In the genomic region with DNA sequence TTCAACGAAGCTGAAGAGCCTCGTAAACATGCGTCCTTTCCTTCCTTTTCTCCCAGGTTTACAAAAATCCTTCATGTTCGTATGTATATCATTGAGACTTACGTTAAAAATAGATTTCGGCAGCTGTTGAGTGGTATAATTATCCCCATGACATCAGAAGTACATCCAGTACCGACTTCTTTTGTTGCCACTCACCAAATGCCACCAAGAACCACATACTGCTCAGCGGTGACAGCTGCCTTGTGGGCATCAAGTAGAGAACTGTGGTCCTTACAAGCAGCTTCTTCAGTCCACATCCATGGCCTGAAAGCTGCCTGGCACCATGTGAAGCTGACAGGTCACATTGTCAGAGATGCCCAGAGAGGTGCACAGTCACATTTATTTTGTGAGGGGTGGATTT, we compare ENCODE assay signal across 35 mouse cellular contexts. TPM values are rescaled to one million over a fixed set of nuclear protein-coding genes. Genes with fewer than 3 reads are reported as not detected.
DNase-seq lines count a peak whose midpoint lies in the region; ATAC-seq lines count a peak whose summit lies in the region.
"Had no signal": no experiment of that assay in that cellular context is flagged by ENCODE, and none has a peak within 500 bp of the region (broad histone marks: within the 10 kb centered on the region; RNA-seq: fewer than 3 reads in every experiment).

No protein-coding gene starts in this region.

- H3K9me3 ChIP-seq in hindbrain, embryonic 16.5 days (ENCODE audit: control insufficient read depth, low read length): no peaks in the 10 kb centered on the region
- H3K9me3 ChIP-seq: embryonic facial prominence, embryonic 10.5 days; embryonic facial prominence, embryonic 15.5 days; forebrain, embryonic 12.5 days; heart, embryonic 12.5 days; kidney, embryonic 15.5 days; limb, embryonic 12.5 days; liver, embryonic 15.5 days; midbrain, embryonic 15.5 days; neural tube, embryonic 12.5 days had no signal

- no peak overlapping the region for H3K4me2 ChIP-seq in hindbrain, embryonic 16.5 days (ENCODE audit: low read length)
- H3K4me2 ChIP-seq: embryonic facial prominence, embryonic 15.5 days; forebrain, embryonic 12.5 days; heart, embryonic 12.5 days; hindbrain, embryonic 14.5 days; kidney, embryonic 15.5 days; limb, embryonic 12.5 days; liver, embryonic 15.5 days; lung, embryonic 14.5 days; midbrain, embryonic 15.5 days; neural tube, embryonic 12.5 days had no signal

- no peak for ATAC-seq in hindbrain, embryonic 16.5 days
- ATAC-seq: activated CD4-positive, CD25-positive, alpha-beta regulatory T cell, adult 4 months; forebrain, postnatal 0 days; inflammation-experienced regulatory T-cells, adult 6 months; midbrain, embryonic 15.5 days had no signal

- peaks cover 9% of the 10 kb centered on the region for H3K4me1 ChIP-seq in hindbrain, embryonic 16.5 days (ENCODE audit: control insufficient read depth, insufficient read depth, low read depth, low read length)
- H3K4me1 ChIP-seq: liver, embryonic 15.5 days had no signal

- H3K27me3 ChIP-seq in hindbrain, embryonic 16.5 days (replicated peaks; ENCODE audit: control insufficient read depth, insufficient read depth, low read length): no peaks in the 10 kb centered on the region
- H3K27me3 ChIP-seq: embryonic facial prominence, embryonic 15.5 days; forebrain, embryonic 12.5 days; kidney, embryonic 15.5 days; liver, embryonic 15.5 days; midbrain, embryonic 15.5 days; neural tube, embryonic 12.5 days had no signal

- H3K27ac ChIP-seq in hindbrain, embryonic 16.5 days (ENCODE audit: low read depth, low read length): no peak overlapping the region
- H3K27ac ChIP-seq: embryonic facial prominence, embryonic 10.5 days; embryonic facial prominence, embryonic 15.5 days; forebrain, embryonic 12.5 days; gastrocnemius, adult 2 months; heart, adult 2 months; hindbrain, embryonic 14.5 days; kidney, embryonic 15.5 days; limb, embryonic 12.5 days; liver, embryonic 15.5 days; midbrain, embryonic 15.5 days; neural tube, embryonic 12.5 days had no signal

- H3K9ac ChIP-seq in hindbrain, embryonic 16.5 days (ENCODE audit: low read depth, low read length): no peak overlapping the region
- H3K9ac ChIP-seq: embryonic facial prominence, embryonic 15.5 days; forebrain, embryonic 12.5 days; forebrain, postnatal 0 days; heart, embryonic 12.5 days; hindbrain, embryonic 14.5 days; kidney, embryonic 15.5 days; limb, embryonic 12.5 days; liver, embryonic 15.5 days; lung, embryonic 14.5 days; midbrain, embryonic 15.5 days; neural tube, embryonic 12.5 days had no signal

- H3K36me3 ChIP-seq in hindbrain, embryonic 16.5 days (ENCODE audit: control insufficient read depth, insufficient read depth, low read length): no peaks in the 10 kb centered on the region
- H3K36me3 ChIP-seq: embryonic facial prominence, embryonic 10.5 days; embryonic facial prominence, embryonic 15.5 days; forebrain, embryonic 12.5 days; heart, embryonic 12.5 days; kidney, embryonic 15.5 days; limb, embryonic 12.5 days; liver, embryonic 15.5 days; midbrain, embryonic 15.5 days; neural tube, embryonic 12.5 days had no signal

- peak; percentile 45 for DNase-seq in layer of hippocampus, adult 11-12 months (ENCODE audit: low spot score)
- DNase-seq in layer of hippocampus, postnatal 10 days (ENCODE audit: low spot score in 2 of 2): no peak
- DNase-seq in left cerebral cortex, postnatal 14 days (ENCODE audit: low spot score in 2 of 2): peak; percentile 29 to 82
- no peak for DNase-seq in left cerebral cortex, adult 9 months (ENCODE audit: low spot score in 2 of 2)
- DNase-seq in right cerebral cortex, postnatal 25 days: peak; percentile 16
- no peak for DNase-seq in right cerebral cortex, postnatal 4 days
- peak; percentile 69 for DNase-seq in telencephalon, adult 2 months (ENCODE audit: low read depth, low spot score)
- DNase-seq: adrenal gland, adult 2 months; adrenal gland, postnatal 36 days; cerebellum, adult 2 months; cerebellum, postnatal 14 days; forebrain, postnatal 0 days; gastrocnemius, adult 2 months; gastrocnemius, postnatal 36 days; heart, adult 2 months; kidney, adult 18-20 months; kidney, postnatal 36 days; lung, embryonic 14.5 days; lung, postnatal 14 days had no signal

- WGBS in hindbrain, embryonic 16.5 days: 87% methylated on average over 8 of the region's 8 CpGs

- intact Hi-C loops in left cerebral cortex, postnatal 14 days (cut with DNase I): loop anchor here (5.0 kb wide), 3 partner anchors 67 to 278 kb away; no protein-coding TSS in a partner anchor

- no peak overlapping the region for H3K4me3 ChIP-seq in hindbrain, embryonic 16.5 days (ENCODE audit: low read length)
- H3K4me3 ChIP-seq: embryonic facial prominence, embryonic 10.5 days; embryonic facial prominence, embryonic 15.5 days; forebrain, embryonic 12.5 days; gastrocnemius, adult 2 months; heart, adult 2 months; heart, embryonic 12.5 days; kidney, embryonic 15.5 days; limb, embryonic 12.5 days; liver, embryonic 15.5 days; midbrain, embryonic 15.5 days; neural tube, embryonic 12.5 days had no signal

RNA-seq across cellular contexts. Expression of gene Dnah14, which starts 26.4 kb away (rescaled TPM):
- 1 to 10 TPM in 1 of 2 experiments, under 1 TPM in 1; 0.98 to 2.4 TPM for total RNA-seq in layer of hippocampus, postnatal 10 days (2021)
- 1 to 10 TPM; 1.3 to 2.2 TPM for total RNA-seq in left cerebral cortex, postnatal 14 days (2021)
- polyA plus RNA-seq in hindbrain, embryonic 16.5 days (2015; fragmentation: Nextera tagmentation; extraction: Ambion mirVana): 0.37 and 0.50 TPM in 2 replicates
- total RNA-seq: gastrocnemius, adult 2 months; heart, adult 2 months; liver, adult 2 months had no signal
- polyA plus RNA-seq: adrenal gland, adult 2 months; heart, adult 2 months; liver, adult 2 months had no signal

RNA-seq across cellular contexts. Expression of gene Ccdc121, which starts 38.7 kb away (rescaled TPM):
- total RNA-seq in layer of hippocampus, postnatal 10 days (2021): under 1 TPM; 0.32 to 0.47 TPM
- total RNA-seq in left cerebral cortex, postnatal 14 days (2021): under 1 TPM; 0.20 to 0.23 TPM
- polyA plus RNA-seq in hindbrain, embryonic 16.5 days (2015; fragmentation: Nextera tagmentation; extraction: Ambion mirVana): 0.11 and 0.19 TPM in 2 replicates
- total RNA-seq: adrenal gland, adult 2 months; adrenal gland, postnatal 36 days; gastrocnemius, adult 2 months; gastrocnemius, postnatal 36 days; heart, adult 2 months; hematopoietic stem cell, adult 5-6 weeks; liver, adult 2 months had no signal
- polyA plus RNA-seq: activated CD4-positive, CD25-positive, alpha-beta regulatory T cell, adult 4 months; adrenal gland, adult 2 months; forebrain, embryonic 12.5 days; inflammation-experienced regulatory T-cells, adult 6 months; limb, embryonic 12.5 days; liver, adult 2 months; liver, embryonic 15.5 days; midbrain, embryonic 15.5 days; neural tube, embryonic 12.5 days; testis, adult 2 months had no signal

Comparison
In these comparisons a context has a peak if more than half of its experiments do, and no peak if none do; other contexts are left out.
1. DNase-seq: peak in layer of hippocampus, adult 11-12 months (single experiment), left cerebral cortex, postnatal 14 days (2 of 2), right cerebral cortex, postnatal 25 days (single experiment) and telencephalon, adult 2 months (single experiment); none in layer of hippocampus, postnatal 10 days (0 of 2), left cerebral cortex, adult 9 months (0 of 2) and right cerebral cortex, postnatal 4 days (single experiment).